Mouse (Mus musculus) C2C12 (cell line): Measurements from ENCODE around the gene Gnmt. TPM values are rescaled to one million over a fixed set of nuclear protein-coding genes. Genes with fewer than 3 reads are reported as not detected.

ENCODE experiments used
- H3K27me3 ChIP-seq: one replicate; pipeline ENCODE4 v1.6.1; 2011; ENCODE audit not compliant: control insufficient read depth, insufficient read depth, insufficient read length
- H3K36me3 ChIP-seq: one replicate; pipeline ENCODE4 v1.6.1; 2011; ENCODE audit not compliant: control insufficient read depth, insufficient read depth
- H3K4me3 ChIP-seq: one replicate; pipeline ENCODE4 v1.5.1; 2011; ENCODE audit warnings: mild to moderate bottlenecking, control low read depth; ENCODE audit not compliant: poor library complexity, insufficient read depth, severe bottlenecking
- H3K79me2 ChIP-seq: one replicate; pipeline ENCODE4 v1.6.1; 2011; ENCODE audit not compliant: control insufficient read depth, insufficient read depth
- H3K79me3 ChIP-seq: one replicate; pipeline ENCODE4 v1.6.1; 2011; ENCODE audit warnings: low read depth, control low read depth
- H3ac ChIP-seq: one replicate; pipeline ENCODE3; 2011; ENCODE audit warnings: low read depth; ENCODE audit not compliant: control insufficient read depth, insufficient read length
- CEBPB ChIP-seq: IDR thresholded peaks from one replicate; pipeline ENCODE4 v1.6.1; 2011; ENCODE audit warnings: low read depth, mild to moderate bottlenecking, control low read depth, moderate library complexity
- CTCF ChIP-seq: IDR thresholded peaks from one replicate; pipeline ENCODE4 v1.5.1; 2011; ENCODE audit not compliant: control insufficient read depth, insufficient read depth, insufficient read length
- FOSL1 ChIP-seq: IDR thresholded peaks from one replicate; pipeline ENCODE4 v1.8.0; 2011; ENCODE audit warnings: mild to moderate bottlenecking, low read length; ENCODE audit not compliant: poor library complexity, insufficient read depth, severe bottlenecking
- MAX ChIP-seq: IDR thresholded peaks from one replicate; pipeline ENCODE4 v1.6.1; 2011; ENCODE audit warnings: mild to moderate bottlenecking, control low read depth
- MYOD1 ChIP-seq: IDR thresholded peaks from one replicate; pipeline ENCODE4 v1.6.1; 2011; ENCODE audit warnings: low read depth; ENCODE audit not compliant: control insufficient read depth, insufficient read length
- MYOG ChIP-seq: IDR thresholded peaks from one replicate; pipeline ENCODE4 v1.6.1; 2011; ENCODE audit not compliant: control insufficient read depth, insufficient read length; ENCODE audit errors: extremely low read depth
- USF1 ChIP-seq: IDR thresholded peaks from one replicate; pipeline ENCODE4 v1.6.1; 2011; ENCODE audit warnings: low read depth, mild to moderate bottlenecking, control low read depth, moderate library complexity
- long read RNA-seq, 2 experiments: library from polyadenylated mRNA; unstranded; transcript quantifications; one replicate each; pipeline ENCODE4 v2.0.0; 2019 to 2020
- polyA plus RNA-seq: library from polyadenylated mRNA; unstranded; fragments of >200 nt; fragmentation: generic; extraction: Trizol; gene quantifications from one replicate; pipeline ENCODE4 v1.2.1, GENCODE M21; 2012; ENCODE audit warnings: missing spikeins

Gnmt gene
- polyA plus RNA-seq: 0.08 TPM
- long read RNA-seq, experiment 1: 0 reads
- long read RNA-seq, experiment 2: 0 reads

- H3K79me2 ChIP-seq: no peaks in the 10 kb centered on the region
- no peak for TF ChIP-seq MAX
- no peak for TF ChIP-seq FOSL1
- no peak for TF ChIP-seq CTCF
- no peak for TF ChIP-seq MYOG
- no peak for TF ChIP-seq USF1
- no peak for TF ChIP-seq CEBPB
- TF ChIP-seq MYOD1: no peak
- no peaks in the 10 kb centered on the region for H3K27me3 ChIP-seq
- H3ac ChIP-seq: no peak within 1 kb of the TSS
- no peak within 1 kb of the TSS for H3K4me3 ChIP-seq
- H3K36me3 ChIP-seq: no peaks in the 10 kb centered on the region
- no peaks in the 10 kb centered on the region for H3K79me3 ChIP-seq
These were observed at the start of gene Gnmt for GRCm38 (mm10) chr17:46728904-46729318. Gene Gnmt (minus strand): TSS chr17:46729168.

DNA sequence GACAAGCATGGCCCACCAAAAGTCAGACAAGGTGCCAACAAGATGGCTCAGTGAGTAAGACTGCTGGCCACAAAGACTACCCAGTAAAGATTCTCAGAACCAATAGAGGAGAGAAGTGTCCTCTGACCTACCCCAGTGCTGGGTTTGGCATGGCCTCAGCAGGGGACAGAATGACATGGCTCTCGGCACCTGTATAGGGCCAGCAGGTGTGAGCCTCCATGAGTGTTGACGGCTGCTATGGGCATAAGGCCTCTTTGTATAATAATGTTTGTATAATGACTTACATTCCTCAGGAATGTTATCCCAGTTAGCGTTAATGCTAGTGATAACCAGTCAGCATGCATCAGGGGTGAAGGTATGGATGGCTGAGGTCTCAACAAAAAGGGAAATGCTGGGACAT, 47.1 kb upstream of the Gnmt start:
- TF ChIP-seq MYOD1 (no peak), USF1 (no peak), CTCF (no peak), FOSL1 (no peak), CEBPB (no peak)
- H3K36me3 ChIP-seq: peaks cover 71% of the 10 kb centered on the region

DNA sequence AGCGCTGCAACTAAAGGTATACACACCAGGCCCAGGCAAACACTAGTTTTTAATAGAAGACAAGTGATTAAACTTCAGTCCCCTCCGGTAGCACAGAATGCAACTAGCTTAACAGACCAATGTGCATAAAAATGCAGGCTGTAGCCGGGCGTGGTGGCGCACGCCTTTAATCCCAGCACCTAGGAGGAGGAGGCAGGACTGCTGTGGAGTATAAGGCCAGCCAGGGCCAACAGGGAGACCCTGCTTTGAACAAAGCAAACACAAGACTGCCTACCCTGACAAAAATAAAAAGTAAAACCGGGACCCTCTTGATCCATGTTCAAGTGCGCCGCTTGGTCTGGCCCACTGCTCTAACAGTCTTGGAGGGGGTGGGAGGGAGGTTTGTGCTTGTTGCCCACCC, 46.1 kb upstream of the Gnmt start:
- no peak for TF ChIP-seq MAX
- no peak for TF ChIP-seq USF1
- no peak for TF ChIP-seq CEBPB
- TF ChIP-seq MYOG: no peak
- no peak for TF ChIP-seq CTCF
- no peak for TF ChIP-seq MYOD1
- no peak overlapping the region for H3ac ChIP-seq
- H3K79me3 ChIP-seq: peaks cover 14% of the 10 kb centered on the region
- peaks cover 25% of the 10 kb centered on the region for H3K79me2 ChIP-seq
- no peaks in the 10 kb centered on the region for H3K27me3 ChIP-seq
- no peak overlapping the region for H3K4me3 ChIP-seq
- H3K36me3 ChIP-seq: peaks cover 60% of the 10 kb centered on the region

More for the DNA sequence above, 47.1 kb upstream of the Gnmt start:
- Histone ChIP-seq H3K4me3 (no peak overlapping the region), H3K79me2 (peaks cover 35% of the 10 kb centered on the region), H3K27me3 (no peaks in the 10 kb centered on the region), H3ac (no peak overlapping the region), H3K79me3 (peaks cover 23% of the 10 kb centered on the region)

- Histone ChIP-seq H3K27me3 (no peaks in the 10 kb centered on the region), H3K79me2 (peaks cover 15% of the 10 kb centered on the region), H3K36me3 (peaks cover 51% of the 10 kb centered on the region), H3K79me3 (peaks cover 6% of the 10 kb centered on the region), H3K4me3 (no peak overlapping the region), H3ac (no peak overlapping the region)
- no peak for TF ChIP-seq FOSL1
- no peak for TF ChIP-seq USF1
- TF ChIP-seq CTCF: no peak
- TF ChIP-seq CEBPB: no peak
- TF ChIP-seq MYOD1: no peak
- TF ChIP-seq MAX: no peak
- TF ChIP-seq MYOG: no peak
These were observed 45.1 kb upstream of the Gnmt start for GRCm38 (mm10) chr17:46774131-46774472.

GRCm38 (mm10) chr17:46773278-46774130, 44.5 kb upstream of the Gnmt start:
- TF ChIP-seq MAX: no peak
- no peak for TF ChIP-seq CTCF
- no peak for TF ChIP-seq FOSL1
- TF ChIP-seq MYOD1: no peak
- TF ChIP-seq CEBPB: no peak
- TF ChIP-seq MYOG: no peak
- no peak for TF ChIP-seq USF1
- Histone ChIP-seq H3ac (peak overlapping the region; percentile 96), H3K27me3 (no peaks in the 10 kb centered on the region), H3K4me3 (peak overlapping the region; percentile 81), H3K79me2 (peaks cover 9% of the 10 kb centered on the region), H3K79me3 (peaks cover 2% of the 10 kb centered on the region), H3K36me3 (peaks cover 45% of the 10 kb centered on the region)
